Mouse (Mus musculus) CH12.LX (cell line): ENCODE results near the gene Cers6. TPM values are rescaled to one million over a fixed set of nuclear protein-coding genes. Genes with fewer than 3 reads are reported as not detected.

Source experiments
- DNase-seq: peaks from one replicate; pipeline ENCODE4 v3.0.0-alpha.2; 2013; ENCODE audit errors: extremely low read depth
- H3K27ac ChIP-seq: 2 replicates; pipeline ENCODE4 v1.5.1; 2012; ENCODE audit warnings: low read depth, mild to moderate bottlenecking, control low read depth, moderate library complexity; ENCODE audit not compliant: insufficient read depth
- H3K27me3 ChIP-seq: replicated peaks from 2 replicates; pipeline ENCODE3; 2012; ENCODE audit warnings: inconsistent platforms
- H3K36me3 ChIP-seq, 2 experiments: replicated peaks in 1 of 2; 2 replicates each; pipeline versions ENCODE3 to v1.6.1; 2012; ENCODE audit warnings: inconsistent platforms in 1 of 2, low read length in 1 of 2, mild to moderate bottlenecking in 1 of 2, mixed read lengths in 1 of 2, moderate library complexity in 1 of 2; ENCODE audit not compliant: control insufficient read depth in 1 of 2, insufficient read depth in 1 of 2
- H3K4me1 ChIP-seq, 2 experiments: 2 replicates each; pipeline ENCODE4 v1.6.1; 2012; ENCODE audit warnings: inconsistent platforms in 1 of 2, moderate library complexity in 1 of 2; ENCODE audit not compliant: insufficient read depth in 2 of 2, control insufficient read depth in 1 of 2
- H3K4me2 ChIP-seq: 2 replicates; pipeline ENCODE4 v1.6.1; 2012; ENCODE audit warnings: low read depth, mild to moderate bottlenecking, control low read depth; ENCODE audit not compliant: poor library complexity, insufficient read depth, severe bottlenecking
- H3K4me3 ChIP-seq, 3 experiments: fragments of 150-350 bp in 1 of 3; sonication (generic) in 1 of 3; replicated peaks in 1 of 3; 2 replicates each; pipeline versions ENCODE3 to v1.5.1; 2011 to 2012; ENCODE audit warnings: low read depth in 2 of 3, low read length in 2 of 3, mild to moderate bottlenecking in 2 of 3, moderate library complexity in 2 of 3, control low read depth in 1 of 3, improper control_type of control experiment in 1 of 3, inconsistent platforms in 1 of 3, mixed read lengths in 1 of 3; ENCODE audit not compliant: poor library complexity in 1 of 3
- H3K79me2 ChIP-seq: replicated peaks from 2 replicates; pipeline ENCODE4 v1.6.1; 2012; ENCODE audit warnings: mild to moderate bottlenecking, moderate library complexity; ENCODE audit not compliant: control insufficient read depth, poor library complexity, insufficient read depth, severe bottlenecking; ENCODE audit errors: extremely low read depth
- H3K9ac ChIP-seq: 2 replicates; pipeline ENCODE4 v1.6.1; 2012; ENCODE audit warnings: low read depth, mild to moderate bottlenecking, control low read depth, moderate library complexity; ENCODE audit not compliant: insufficient read depth
- H3K9me3 ChIP-seq: replicated peaks from 2 replicates; pipeline ENCODE3; 2012; ENCODE audit warnings: low read length, inconsistent platforms, mixed read lengths
- BHLHE40 ChIP-seq: IDR thresholded peaks from 2 replicates; pipeline ENCODE4 v1.6.1; 2011; ENCODE audit warnings: mild to moderate bottlenecking, low read depth, low read length, improper control_type of control experiment
- CHD1 ChIP-seq: IDR thresholded peaks from 2 replicates; pipeline ENCODE4 v1.6.1; 2012; ENCODE audit warnings: low read depth, low read length, improper control_type of control experiment, inconsistent platforms
- EP300 ChIP-seq: IDR thresholded peaks from 2 replicates; pipeline ENCODE4 v1.6.1; 2011; ENCODE audit warnings: low read length, improper control_type of control experiment
- KAT2A ChIP-seq: IDR thresholded peaks from 2 replicates; pipeline ENCODE4 v1.6.1; 2012; ENCODE audit warnings: low read length, improper control_type of control experiment, inconsistent platforms; ENCODE audit not compliant: insufficient replicate concordance
- MAX ChIP-seq: IDR thresholded peaks from 2 replicates; pipeline ENCODE4 v1.6.1; 2011; ENCODE audit warnings: low read length, improper control_type of control experiment
- MAZ ChIP-seq: IDR thresholded peaks from 2 replicates; pipeline ENCODE4 v1.6.1; 2012; ENCODE audit warnings: low read depth, mild to moderate bottlenecking, inconsistent platforms, low read length, improper control_type of control experiment, moderate library complexity
- MEF2A ChIP-seq: IDR thresholded peaks from 2 replicates; pipeline ENCODE4 v1.6.1; 2014; ENCODE audit warnings: low read depth, mild to moderate bottlenecking, inconsistent platforms, low read length, improper control_type of control experiment, borderline replicate concordance
- MYC ChIP-seq: IDR thresholded peaks from 2 replicates; pipeline ENCODE4 v1.6.1; 2011; ENCODE audit warnings: low read depth, mild to moderate bottlenecking, improper control_type of control experiment, low read length
- NELFE ChIP-seq: IDR thresholded peaks from 2 replicates; pipeline ENCODE4 v1.6.1; 2011; ENCODE audit warnings: low read depth, low read length, improper control_type of control experiment
- POLR2A ChIP-seq: IDR thresholded peaks from 2 replicates; pipeline ENCODE4 v1.6.1; 2011; ENCODE audit warnings: low read depth, mild to moderate bottlenecking, improper control_type of control experiment, low read length
- TBP ChIP-seq: conservative IDR thresholded peaks from 2 replicates; pipeline ENCODE4 v1.6.1; 2011; ENCODE audit warnings: low read depth, low read length, improper control_type of control experiment
- UBTF ChIP-seq: IDR thresholded peaks from 2 replicates; pipeline ENCODE4 v1.6.1; 2012; ENCODE audit warnings: low read depth, mild to moderate bottlenecking, inconsistent platforms, low read length, improper control_type of control experiment, moderate library complexity
- USF1 ChIP-seq: IDR thresholded peaks from 2 replicates; pipeline ENCODE4 v1.6.1; 2014; ENCODE audit warnings: low read depth, mild to moderate bottlenecking, inconsistent platforms, low read length, improper control_type of control experiment
- USF2 ChIP-seq: conservative IDR thresholded peaks from 2 replicates; pipeline ENCODE4 v1.6.1; 2011; ENCODE audit warnings: low read depth, low read length, improper control_type of control experiment
- ZC3H11A ChIP-seq: IDR thresholded peaks from 2 replicates; pipeline ENCODE4 v1.6.1; 2012; ENCODE audit warnings: low read depth, mild to moderate bottlenecking, inconsistent platforms, low read length, improper control_type of control experiment
- ZKSCAN1 ChIP-seq: IDR thresholded peaks from 2 replicates; pipeline ENCODE4 v1.6.1; 2012; ENCODE audit warnings: low read depth, inconsistent platforms, low read length, improper control_type of control experiment, borderline replicate concordance
- ZMIZ1 ChIP-seq: IDR thresholded peaks from 2 replicates; pipeline ENCODE4 v1.6.1; 2012; ENCODE audit warnings: low read depth, mild to moderate bottlenecking, inconsistent platforms, low read length, improper control_type of control experiment
- dilution Hi-C: fragments of 300-500 bp; cut with MboI; formaldehyde crosslinking; loops from 2 replicates; pipeline ENCODE4 v1.14.3; 2020; ENCODE audit warnings: low sequenced_read_pairs; ENCODE audit not compliant: extremely low pct_unique_long_range_greater_than_20kb, extremely low pct_ligation_motif_present
- in situ Hi-C: fragments of 300-500 bp; cut with MboI; formaldehyde crosslinking; loops from 3 replicates; pipeline ENCODE4 v1.14.3; 2019; ENCODE audit warnings: low sequenced_read_pairs, low pct_ligation_motif_present, low pct_unique_long_range_greater_than_20kb, mixed read lengths
- polyA plus RNA-seq: library from polyadenylated mRNA; unstranded; fragments of >175 nt; gene quantifications from 2 replicates; pipeline ENCODE4 v1.2.1, GENCODE M21; 2012; ENCODE audit warnings: low read depth; ENCODE audit not compliant: insufficient read length
- total RNA-seq, 2 experiments: library from RNA; depleted of rRNA; stranded (reverse); fragments of 300-350 nt in 1 of 2; fragments of >200 nt in 1 of 2; gene quantifications; 2 replicates each; pipeline ENCODE4 v1.2.3; 2012 to 2014

The Cers6 gene
- total and polyA plus RNA-seq, 3 experiments, result not detected

DNA sequence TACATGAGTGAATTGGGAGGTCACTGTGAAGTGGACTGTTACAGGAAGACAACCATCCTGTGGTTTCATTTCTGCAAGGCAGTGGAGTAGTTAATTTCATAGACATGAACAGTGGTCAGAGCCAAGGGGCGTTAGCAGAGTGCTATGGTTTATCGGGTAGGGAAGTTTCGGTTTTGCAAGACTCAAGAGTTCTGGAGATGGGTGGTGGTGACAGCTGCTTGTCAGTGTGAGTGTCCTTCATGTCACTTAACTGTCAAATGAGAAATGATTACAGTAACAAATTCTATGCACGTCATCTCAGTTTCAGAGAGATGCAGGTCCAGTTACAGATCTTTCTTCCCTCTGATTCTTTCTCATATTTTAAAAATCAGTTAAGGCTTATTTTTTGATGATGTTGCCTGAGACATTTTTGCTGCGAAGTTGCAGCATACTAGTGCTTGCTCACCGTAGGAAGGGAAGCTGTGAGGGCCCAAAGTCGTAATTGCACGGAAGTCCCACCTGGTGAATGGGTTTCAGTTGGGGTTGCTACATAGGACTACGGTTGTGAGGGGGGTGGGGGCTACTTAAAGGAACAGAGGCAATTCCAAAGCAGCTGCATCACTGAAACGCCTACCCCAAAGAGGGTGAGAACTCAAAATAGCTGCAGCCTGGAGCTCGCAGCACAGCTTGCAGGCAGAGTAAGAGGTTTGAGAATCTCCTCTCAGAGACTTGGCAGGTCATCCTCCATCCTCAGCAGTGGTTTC, 46.7 kb downstream of the Cers6 start:
- Histone ChIP-seq H3K27me3 (no peaks in the 10 kb centered on the region), H3K4me1 (no peaks in the 10 kb centered on the region), H3K27ac (no peak overlapping the region), H3K4me3 (no peak overlapping the region), H3K9me3 (peaks cover 49% of the 10 kb centered on the region), H3K4me2 (no peak overlapping the region), H3K36me3 (no peaks in the 10 kb centered on the region), H3K79me2 (no peaks in the 10 kb centered on the region), H3K9ac (no peak overlapping the region)
- DNase-seq, result no peak
- TF ChIP-seq USF1, result no peak
- no peak for TF ChIP-seq UBTF
- TF ChIP-seq KAT2A, result no peak
- TF ChIP-seq EP300, result no peak
- no peak for TF ChIP-seq MAZ
- TF ChIP-seq TBP, result no peak
- no peak for TF ChIP-seq MYC
- no peak for TF ChIP-seq BHLHE40
- TF ChIP-seq ZKSCAN1, result no peak
- no peak for TF ChIP-seq POLR2A
- no peak for TF ChIP-seq MEF2A
- no peak for TF ChIP-seq USF2
- no peak for TF ChIP-seq CHD1
- no peak for TF ChIP-seq NELFE
- dilution Hi-C loops, result no loop called here
- in situ Hi-C loops, result no loop called here

DNA sequence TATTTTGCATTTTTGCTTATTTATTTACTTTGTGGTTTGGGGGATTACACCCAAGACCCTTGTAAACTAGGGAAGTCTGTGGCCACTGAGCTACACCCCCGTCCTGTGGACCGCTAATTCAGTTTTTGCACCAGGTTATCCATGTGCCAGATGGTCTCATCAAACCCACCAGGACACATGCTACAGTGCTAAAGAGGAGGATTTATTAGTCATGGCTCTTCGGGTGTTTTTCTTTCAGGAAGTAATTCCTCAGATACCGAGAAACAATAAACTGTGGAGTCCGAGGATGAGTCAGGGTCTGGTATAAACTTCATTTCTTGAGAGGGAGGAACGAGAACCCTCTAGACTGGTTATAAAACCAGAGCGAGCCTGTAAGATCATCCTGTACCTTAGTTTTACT, 49.5 kb downstream of the Cers6 start:
- H3K4me1 ChIP-seq, result no peaks in the 10 kb centered on the region
- H3K4me2 ChIP-seq, result no peak overlapping the region
- H3K9me3 ChIP-seq, result peaks cover 60% of the 10 kb centered on the region
- dilution Hi-C loops, result no loop called here
- H3K36me3 ChIP-seq, result no peaks in the 10 kb centered on the region
- H3K9ac ChIP-seq, result no peak overlapping the region
- TF ChIP-seq MAZ, result no peak
- no peak for TF ChIP-seq ZMIZ1
- no peak for TF ChIP-seq MAX
- TF ChIP-seq ZC3H11A, result no peak
- TF ChIP-seq EP300, result no peak
- TF ChIP-seq, all 38 proteins: peak for 0
- no peak overlapping the region for H3K27ac ChIP-seq
- no peaks in the 10 kb centered on the region for H3K79me2 ChIP-seq
- in situ Hi-C loops, result no loop called here
- no peak overlapping the region for H3K4me3 ChIP-seq
- DNase-seq, result no peak
- no peaks in the 10 kb centered on the region for H3K27me3 ChIP-seq
